Mouse (Mus musculus): ENCODE results near the gene Jazf1.

DNA sequence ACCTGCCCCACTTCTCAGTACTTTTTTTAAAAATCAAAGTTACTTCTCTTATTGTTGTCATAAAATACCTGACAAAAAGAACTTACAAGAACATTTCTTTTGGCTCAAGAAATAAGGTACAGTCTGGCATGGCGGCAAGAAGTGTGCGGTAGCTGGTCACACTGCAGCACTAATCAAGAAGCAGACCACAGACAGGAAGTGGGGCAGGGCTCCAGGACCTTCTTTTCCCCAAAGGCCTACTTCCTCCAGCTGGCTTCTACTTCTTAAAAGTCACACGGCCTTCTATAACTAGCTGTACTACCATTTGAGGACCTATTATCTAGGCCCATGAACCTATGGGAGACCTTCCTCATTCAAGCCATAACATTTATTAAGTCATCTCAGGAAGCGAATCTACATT, 4.4 kb downstream of the Jazf1 start:
- TF ChIP-seq CTCF (conservative IDR thresholded peaks at IDR 0.05; ENCODE audit: low read length) (no peak), NANOG (IDR thresholded peaks at IDR 0.05; ENCODE audit: borderline replicate concordance, low read length) (no peak)
